Mouse (Mus musculus) inflammation-experienced regulatory T-cells, adult 6 months (primary cell): Measurements from ENCODE around the gene Zfp979. TPM values are rescaled to one million over a fixed set of nuclear protein-coding genes. Genes with fewer than 3 reads are reported as not detected.
"Not testable (repeated sequence)": the region's sequence is repeated elsewhere in the genome, so short reads cannot be mapped to it uniquely, and the experiment has no call there.

Experiments
- ATAC-seq: one replicate; pipeline ENCODE4 v1.8.0; 2017
- polyA plus RNA-seq, 3 experiments: library from polyadenylated mRNA; unstranded; fragments of 100-300 nt; shearing (Covaris generic); gene quantifications; one replicate each; pipeline ENCODE4 v1.2.1; 2017

The Zfp979 gene
- under 1 TPM in 2 of 3 experiments, not detected in 1; 0.20 to 0.58 TPM for polyA plus RNA-seq

DNA sequence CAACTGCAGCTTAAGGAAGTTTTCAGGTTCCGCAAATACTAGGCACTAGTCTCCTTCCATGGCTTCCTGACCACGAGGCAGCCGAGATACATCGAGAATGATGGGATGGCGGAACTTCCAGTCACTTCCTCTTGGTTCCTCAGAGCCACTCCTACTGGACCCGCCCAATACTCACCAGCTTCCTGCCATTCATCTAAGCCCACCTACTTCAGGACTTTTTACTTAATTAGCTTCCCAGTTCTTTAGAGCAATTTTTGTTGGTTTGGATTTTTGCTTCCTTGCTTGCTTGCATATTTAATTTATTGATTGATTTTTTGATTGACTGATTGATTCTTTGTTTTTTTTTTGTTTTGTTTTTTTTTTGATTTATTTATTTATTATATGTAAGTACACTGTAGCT is at the start of gene Zfp979:
Gene Zfp979, minus strand, starts transcription at position 101 of the 400 bp plus-strand sequence.
- ATAC-seq, result not testable (repeated sequence)

DNA sequence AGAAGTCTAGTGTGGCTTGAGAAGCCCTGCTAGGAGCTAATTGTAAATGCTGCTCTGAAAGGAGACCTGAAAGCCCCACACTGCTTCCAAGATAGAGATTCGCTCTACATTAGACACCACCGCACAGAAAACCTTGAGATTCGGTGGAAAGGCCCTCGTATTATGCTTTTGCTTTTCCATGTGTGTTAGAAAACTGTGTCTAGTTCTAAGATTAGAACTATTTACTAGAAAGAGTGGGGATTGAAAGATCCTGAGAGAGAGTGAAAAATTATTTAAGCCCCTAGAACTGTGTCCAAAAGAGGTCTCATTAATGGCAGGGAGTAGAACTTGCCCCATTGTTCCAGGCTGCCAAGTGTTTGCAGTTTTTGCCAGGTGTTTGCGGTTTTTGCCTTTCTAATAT is 12.9 kb upstream of the Zfp979 start:
- not testable (repeated sequence) for ATAC-seq

DNA sequence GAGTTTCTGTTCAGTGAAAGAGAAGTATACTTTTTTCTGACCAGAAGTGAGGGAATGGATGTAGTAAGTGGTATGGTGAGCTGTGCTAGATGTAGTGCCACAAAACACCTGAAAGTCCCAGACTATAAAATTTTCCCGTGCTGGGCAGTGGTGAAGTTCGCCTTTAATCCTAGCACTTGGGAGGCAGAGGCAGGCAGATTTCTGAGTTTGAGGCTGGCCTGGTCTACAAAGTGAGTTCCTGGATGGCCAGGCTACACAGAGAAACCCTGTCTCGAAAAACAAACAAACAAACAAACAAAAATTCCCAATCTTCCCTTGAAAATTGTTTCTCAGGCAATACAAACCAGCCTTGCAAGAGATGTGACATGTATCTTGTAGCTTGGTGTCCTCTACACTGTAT is 5.1 kb upstream of the Zfp979 start:
- not testable (repeated sequence) for ATAC-seq

DNA sequence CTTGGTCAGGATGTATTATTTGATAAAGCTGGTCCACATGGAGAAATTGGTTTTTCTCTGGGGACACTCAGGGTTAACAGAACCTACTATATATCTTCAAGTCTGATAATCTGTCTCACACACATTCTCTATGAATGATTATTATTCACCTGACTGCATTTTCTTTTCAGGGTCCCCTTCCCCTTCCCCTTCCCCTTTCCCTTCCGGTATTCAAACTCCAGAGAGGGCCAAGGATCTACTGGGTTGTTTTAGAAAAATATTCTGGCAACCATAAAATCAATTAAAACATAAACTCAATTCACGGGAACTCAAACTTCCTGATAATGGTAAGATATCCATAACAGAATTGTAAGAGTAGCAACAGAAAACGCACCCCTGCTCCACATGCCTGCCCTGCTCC is 381 bp downstream of the Zfp979 start:
- not testable (repeated sequence) for ATAC-seq

DNA sequence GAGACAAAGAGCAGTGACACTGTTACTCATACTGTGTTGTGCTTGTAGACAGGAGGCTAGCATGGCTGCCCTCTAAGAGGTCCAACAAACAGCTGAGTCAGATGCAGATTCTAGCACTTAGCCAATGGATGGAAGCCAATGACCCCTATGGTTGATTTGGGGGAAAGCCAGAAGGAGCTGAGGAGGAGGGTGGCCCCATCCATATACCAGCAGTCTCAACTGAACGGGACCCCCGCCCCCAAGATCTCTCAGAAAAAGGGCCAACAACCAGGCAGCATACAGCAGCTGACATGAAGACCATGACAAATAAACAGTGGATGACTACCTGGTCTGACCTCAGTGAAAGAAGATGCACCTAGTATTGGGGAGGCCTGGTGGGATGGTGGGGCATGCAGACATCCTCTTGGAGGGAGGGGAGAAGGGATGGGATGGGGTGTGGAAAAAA is 8.5 kb downstream of the Zfp979 start:
- not testable (repeated sequence) for ATAC-seq

DNA sequence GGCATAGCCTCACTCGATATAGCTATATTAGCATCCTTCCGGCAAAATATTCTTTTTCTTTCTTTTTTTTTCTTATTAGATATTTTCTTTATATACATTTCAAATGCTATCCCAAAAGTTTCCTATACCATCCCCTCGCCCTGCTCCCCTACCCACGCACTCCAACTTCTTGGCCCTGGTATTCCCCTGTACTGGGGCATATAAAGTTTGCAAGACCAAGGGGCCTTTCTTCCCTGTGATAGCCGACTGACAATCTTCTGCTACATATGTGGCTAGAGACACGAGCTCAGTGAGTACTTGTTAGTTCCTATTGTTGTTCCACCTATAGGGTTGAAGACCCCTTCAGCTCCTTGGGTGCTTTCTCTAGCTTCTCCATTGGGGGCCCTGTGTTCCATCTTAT is 35.8 kb downstream of the Zfp979 start:
- not testable (repeated sequence) for ATAC-seq

DNA sequence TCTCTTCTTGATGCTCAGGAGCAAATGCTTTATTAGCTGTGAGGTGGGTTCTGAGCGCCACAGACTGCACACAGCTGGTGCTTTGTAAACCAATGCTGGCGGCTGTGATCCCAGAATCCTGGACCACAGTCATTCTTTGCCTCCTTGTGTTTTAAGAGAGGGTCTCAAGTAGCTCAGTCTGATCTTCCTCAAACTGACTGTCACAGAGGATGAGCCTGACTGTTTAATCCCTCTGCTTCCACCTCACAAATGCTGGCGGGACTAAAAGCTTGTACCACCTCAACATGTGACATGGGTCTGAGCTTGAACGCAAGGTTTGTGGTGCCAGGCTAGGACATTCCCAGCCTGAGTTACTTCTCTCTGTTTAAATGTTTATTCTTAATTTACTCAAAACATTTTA is 36.8 kb downstream of the Zfp979 start:
- no peak for ATAC-seq

DNA sequence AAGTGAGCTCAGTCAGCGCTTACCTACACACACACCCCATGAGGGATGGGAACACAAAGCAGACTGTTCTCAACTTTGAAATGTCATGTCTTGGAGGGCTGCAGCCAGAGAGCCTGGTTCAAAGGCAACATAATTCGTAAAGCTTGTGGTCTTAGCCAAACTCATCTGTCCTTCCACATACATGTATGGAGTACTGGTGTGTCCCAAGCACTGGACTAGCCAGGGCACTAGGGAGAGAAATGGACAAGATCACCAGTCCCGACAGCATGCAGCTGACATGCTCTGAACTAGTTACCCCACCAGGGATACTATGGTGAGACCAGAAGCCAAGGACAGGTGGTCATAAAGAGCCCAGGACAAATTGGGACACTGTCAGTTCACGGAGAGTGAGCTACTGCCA is 38.5 kb downstream of the Zfp979 start:
- no peak for ATAC-seq

DNA sequence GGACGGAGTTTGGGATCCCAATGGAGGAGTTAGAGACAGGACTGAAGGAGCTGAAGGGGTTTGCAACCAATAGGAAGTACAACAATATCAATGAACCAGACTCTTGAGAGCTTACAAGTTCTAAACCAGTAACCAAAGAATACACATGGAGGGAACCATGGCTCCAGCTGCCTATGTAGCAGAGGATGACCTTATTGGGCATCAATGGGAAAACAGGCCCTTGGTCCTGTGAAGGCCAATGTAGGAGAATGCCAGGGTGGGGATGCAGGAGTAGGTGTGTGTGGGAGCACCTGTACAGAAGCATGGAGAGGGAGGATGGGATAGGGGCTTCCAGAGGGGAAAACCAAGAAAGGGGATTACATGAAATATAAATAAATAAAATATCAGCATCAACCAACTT is 40.4 kb downstream of the Zfp979 start:
- no peak for ATAC-seq

DNA sequence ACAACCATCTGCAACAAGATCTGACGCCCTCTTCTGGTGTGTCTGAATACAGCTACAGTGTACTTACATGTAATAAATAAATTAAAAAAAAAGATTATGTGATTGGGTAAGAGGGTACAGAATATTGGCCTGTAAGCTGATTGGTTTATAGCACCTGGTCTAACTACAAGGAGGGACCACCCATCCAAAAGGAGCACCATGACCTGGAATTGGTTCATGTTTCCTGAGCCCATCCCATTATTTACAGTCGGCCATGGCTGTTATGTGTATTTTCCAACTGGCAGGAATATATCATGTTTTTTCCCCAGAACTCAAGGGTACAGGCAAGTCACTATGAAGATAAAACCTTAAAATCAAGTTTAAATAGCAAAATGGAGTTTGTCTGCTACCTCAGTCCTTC is 43.5 kb downstream of the Zfp979 start:
- ATAC-seq, result no peak

DNA sequence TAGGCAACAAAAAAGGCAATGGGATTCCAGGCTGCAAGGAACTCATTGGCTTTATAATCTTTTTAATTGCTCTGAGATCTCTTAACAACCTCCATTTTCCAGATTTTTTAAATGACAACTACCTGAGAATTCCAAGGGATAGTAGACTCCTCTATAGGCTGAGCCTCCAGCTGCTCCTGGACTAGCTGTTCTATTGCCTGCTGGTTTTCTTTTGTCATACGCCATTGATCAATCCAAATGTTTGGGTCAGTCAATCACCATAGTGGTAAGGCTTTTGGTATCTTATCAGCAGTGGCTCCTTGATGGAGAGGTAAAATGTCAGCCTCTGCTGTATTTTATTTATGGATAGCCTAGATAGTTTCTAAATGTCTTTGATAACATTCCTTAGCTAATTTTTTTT is 44.6 kb downstream of the Zfp979 start:
- no peak for ATAC-seq

DNA sequence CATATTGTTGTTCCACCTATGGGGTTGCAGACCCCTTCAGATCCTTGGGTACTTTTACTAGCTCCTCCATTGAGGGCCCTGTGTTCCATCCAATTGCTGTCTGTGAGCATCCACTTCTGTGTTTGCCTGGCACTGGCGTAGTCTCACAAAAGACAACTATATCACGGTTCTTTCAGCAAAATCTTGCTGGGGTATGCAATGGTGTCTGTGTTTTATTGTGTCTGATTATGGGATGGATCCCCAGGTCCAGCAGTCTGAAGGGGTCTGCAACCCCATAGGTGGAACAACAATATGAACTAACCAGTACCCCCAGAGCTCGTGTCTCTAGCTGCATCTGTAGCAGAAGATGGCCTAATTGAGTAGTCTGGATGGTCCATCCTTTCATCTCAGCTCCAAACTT is 47.7 kb downstream of the Zfp979 start:
- not testable (repeated sequence) for ATAC-seq

DNA sequence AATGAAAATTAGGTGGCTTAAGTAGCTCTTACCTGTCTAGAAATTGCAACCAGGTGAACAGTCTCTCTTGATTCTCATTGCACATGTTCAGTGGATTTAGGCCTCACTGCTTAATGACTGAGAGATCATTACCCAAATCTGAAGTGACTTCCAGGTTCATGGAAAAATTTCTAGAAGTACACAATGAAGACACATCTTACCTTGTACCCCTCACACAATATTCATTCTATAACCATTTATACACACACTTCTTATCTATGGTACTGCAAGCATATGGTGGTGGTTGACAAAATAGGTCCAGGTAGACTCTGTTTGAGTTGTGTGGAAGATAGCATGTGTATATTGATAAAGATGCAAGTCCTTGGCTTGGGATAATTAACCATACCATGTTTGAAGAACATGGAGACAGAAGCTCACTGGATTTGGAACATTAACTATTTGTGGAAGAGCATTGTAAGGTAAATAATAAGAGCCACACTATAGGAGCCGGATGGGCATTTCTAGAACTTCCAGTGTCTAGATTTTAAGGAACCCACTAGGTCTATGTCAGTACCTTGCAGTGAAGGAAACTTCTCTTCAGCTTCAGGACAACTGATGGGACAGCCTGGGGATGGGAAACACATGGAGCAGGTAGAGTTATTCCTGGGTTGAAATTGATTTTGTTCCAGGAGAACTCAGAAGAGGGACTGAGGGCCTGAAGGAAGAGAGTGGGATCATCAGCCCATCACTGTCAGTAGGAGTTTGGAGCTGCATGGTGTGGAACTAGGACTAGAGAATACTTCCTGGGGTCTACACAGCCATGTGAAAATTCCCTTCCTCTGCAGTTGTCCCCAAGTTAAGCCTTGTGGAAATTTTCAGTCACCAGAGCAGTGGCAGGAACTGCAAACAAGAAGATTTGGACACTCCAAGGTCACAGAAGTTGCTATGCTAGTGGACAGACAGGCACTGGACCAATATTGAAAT is 55.5 kb downstream of the Zfp979 start:
- peak; percentile 32 for ATAC-seq

DNA sequence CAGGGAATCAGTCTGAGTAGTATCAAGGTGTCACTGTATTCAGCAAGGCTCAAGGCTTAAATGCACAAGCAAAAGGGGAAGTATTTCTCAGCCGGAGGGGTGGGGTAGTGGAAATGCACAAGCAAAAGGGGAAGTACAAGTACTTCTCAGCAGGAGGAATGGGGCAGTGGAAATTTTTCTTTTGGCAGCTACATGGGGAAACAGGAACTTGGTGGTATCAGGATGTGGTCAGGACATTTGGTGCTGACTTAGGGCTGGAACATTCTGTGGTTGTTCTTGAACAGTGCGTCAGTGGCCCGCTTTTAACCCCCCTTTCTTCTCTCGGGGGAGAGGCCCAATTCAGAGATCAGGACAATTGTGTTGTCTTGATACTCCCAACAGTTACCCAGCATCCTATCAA is 62.9 kb downstream of the Zfp979 start:
- ATAC-seq, result not testable (repeated sequence)

DNA sequence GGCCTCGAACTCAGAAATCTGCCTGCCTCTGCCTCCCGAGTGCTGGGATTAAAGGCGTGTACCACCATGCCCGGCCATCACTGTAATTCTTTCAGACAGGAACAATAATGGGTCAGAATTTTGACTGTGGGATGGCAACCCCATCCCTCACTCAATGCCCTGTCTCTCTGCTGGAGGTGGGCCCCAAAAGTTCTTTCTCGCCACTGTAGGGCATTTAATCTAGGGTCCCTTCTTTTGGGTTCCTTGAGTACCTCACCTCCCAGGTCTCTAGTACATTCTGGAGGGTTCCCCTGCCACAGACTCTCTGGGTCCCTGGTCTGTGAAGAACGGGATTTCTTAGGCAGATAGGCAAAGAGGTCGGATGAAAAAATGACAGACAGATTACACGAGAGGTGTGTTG is 71.2 kb downstream of the Zfp979 start:
- ATAC-seq, result not testable (repeated sequence)

DNA sequence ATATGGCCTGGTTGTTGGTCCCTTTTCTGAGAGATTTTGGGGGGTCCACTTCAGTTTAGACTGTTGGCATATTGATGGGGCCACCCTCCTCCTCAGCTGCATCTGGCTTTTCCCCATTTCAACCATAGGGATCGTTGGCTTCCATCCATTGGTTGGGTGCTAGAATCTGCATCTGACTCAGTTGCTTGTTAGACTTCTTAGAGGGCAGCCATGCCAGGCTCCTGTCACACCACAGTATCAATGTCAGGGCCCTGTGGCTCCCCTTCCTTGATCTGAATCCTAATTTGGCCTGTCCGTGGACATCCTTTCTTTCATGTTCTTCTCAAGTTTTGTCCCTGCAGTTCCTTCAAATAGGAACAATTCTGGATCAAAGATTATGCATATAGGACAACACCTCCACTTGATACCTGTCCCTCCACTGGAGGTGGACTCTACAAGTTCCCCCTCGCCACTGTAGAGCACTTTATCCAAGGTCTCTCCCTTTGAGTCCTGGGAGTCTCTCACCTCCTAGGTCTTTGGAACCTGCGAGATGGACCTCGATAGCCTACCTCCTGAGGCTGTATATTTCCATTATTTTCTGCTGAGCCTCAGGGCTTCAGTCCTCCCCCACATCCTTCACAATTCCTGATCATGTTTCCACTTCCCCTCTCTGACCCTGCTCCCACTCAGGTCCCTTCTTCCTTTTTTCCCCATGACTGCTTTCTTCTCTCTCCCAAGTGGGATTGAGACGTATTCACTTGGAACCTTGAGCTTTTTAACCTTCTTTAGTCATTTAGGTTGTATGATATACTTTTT is 76.7 kb downstream of the Zfp979 start:
- no peak for ATAC-seq

Other genes with a start within 250 kb of the Zfp979 start
- under 1 TPM in 1 of 3 experiments, not detected in 2; 0.42 TPM for gene Zfp982, start 150.1 kb downstream of the Zfp979 start, polyA plus RNA-seq
- gene Gm16503, start 102.3 kb downstream of the Zfp979 start, polyA plus RNA-seq, result under 1 TPM in 2 of 3 experiments, not detected in 1; 0.14 to 0.27 TPM
- 1 to 10 TPM; 1.5 to 4.5 (median 2.3) TPM for gene Zfp985, start 89.2 kb downstream of the Zfp979 start, polyA plus RNA-seq
- 1 to 10 TPM in 1 of 3 experiments, under 1 TPM in 1, not detected in 1; 0.79 to 2.3 TPM for gene Zfp534, start 60.0 kb upstream of the Zfp979 start, polyA plus RNA-seq
- 10 to 100 TPM; 18.6 to 25.6 (median 23.7) TPM for gene Zfp984, start 167.3 kb upstream of the Zfp979 start, polyA plus RNA-seq
- gene Zfp933, start 205.9 kb upstream of the Zfp979 start, polyA plus RNA-seq, result 10 to 100 TPM in 1 of 3 experiments, 1 to 10 TPM in 2; 5.5 to 10.0 (median 7.5) TPM
- gene Miip, start 226.3 kb upstream of the Zfp979 start, polyA plus RNA-seq, result 100 to 1,000 TPM in 1 of 3 experiments, 10 to 100 TPM in 2; 59.0 to 116 (median 71.4) TPM
- gene Fv1, start 226.5 kb upstream of the Zfp979 start, polyA plus RNA-seq, result 1 to 10 TPM; 4.0 to 8.1 (median 4.5) TPM